Mouse (Mus musculus) G1E (cell line): ENCODE data around the gene Sdccag8.

ENCODE experiments used
- CTCF ChIP-seq: IDR thresholded peaks from 2 replicates; pipeline ENCODE4 v1.5.1; 2012; ENCODE audit warnings: low read depth, low read length, inconsistent platforms, mixed read lengths
- GATA1 ChIP-seq: IDR thresholded peaks from 2 replicates; pipeline ENCODE4 v1.6.1; 2012; ENCODE audit warnings: borderline replicate concordance, low read length, inconsistent platforms, mixed read lengths
- GATA2 ChIP-seq: IDR thresholded peaks from 2 replicates; pipeline ENCODE4 v1.6.1; 2012; ENCODE audit warnings: low read depth, low read length, inconsistent platforms, borderline replicate concordance
- POLR2AphosphoS5 ChIP-seq: IDR thresholded peaks from 2 replicates; pipeline ENCODE4 v1.6.1; 2012; ENCODE audit warnings: low read depth, low read length, inconsistent platforms; ENCODE audit not compliant: insufficient replicate concordance
- TAL1 ChIP-seq: conservative IDR thresholded peaks from 2 replicates; pipeline ENCODE4 v1.6.1; 2012; ENCODE audit warnings: low read depth, low read length, inconsistent platforms, mixed read lengths

DNA sequence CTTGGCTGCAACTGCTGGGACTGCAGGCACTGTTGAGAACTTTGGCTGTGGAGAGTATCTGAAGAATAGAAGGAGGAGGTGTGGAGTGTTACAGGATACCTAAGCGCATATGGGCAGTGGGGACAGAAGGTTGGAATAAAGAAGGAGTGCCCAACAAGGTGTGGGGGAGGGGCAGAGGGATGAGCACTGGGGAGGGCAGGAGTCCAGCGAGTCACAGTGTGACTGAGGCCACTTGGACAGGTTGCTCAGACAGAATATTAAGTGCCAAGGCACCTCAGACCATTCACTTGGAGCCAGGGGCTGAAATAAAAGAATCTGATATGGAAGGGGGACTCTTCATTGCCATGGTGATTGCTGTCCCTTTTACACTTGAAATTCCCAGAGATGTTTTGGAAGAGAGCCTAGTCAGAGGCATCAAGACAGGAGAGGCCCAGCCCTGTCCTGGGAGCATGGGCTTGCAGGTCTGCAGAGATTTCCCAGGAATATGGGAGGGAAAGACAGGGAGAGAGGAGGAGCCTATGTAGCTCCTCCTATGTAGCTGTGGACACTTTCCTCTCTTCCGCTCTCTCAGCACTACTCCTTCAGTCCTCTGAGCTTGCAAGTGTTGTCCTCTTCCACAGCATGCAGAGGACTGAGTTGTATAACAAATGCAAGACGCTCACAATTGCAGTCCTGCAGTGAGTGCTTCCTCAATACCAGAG, 189.7 kb downstream of the Sdccag8 start:
- no peak for TF ChIP-seq CTCF
- TF ChIP-seq GATA1 = no peak
- no peak for TF ChIP-seq TAL1
- TF ChIP-seq POLR2AphosphoS5 = no peak
- no peak for TF ChIP-seq GATA2
